9 mouse cellular contexts compared by ENCODE assay signal in genomic region chr4:52989248-52989647, GRCm38 (mm10). TPM values are rescaled to one million over a fixed set of nuclear protein-coding genes. Genes with fewer than 3 reads are reported as not detected.
DNase-seq lines count a peak whose midpoint lies in the region; ATAC-seq lines count a peak whose summit lies in the region.
"Had no signal": no experiment of that assay in that cellular context is flagged by ENCODE, and none has a peak within 500 bp of the region (broad histone marks: within the 10 kb centered on the region; RNA-seq: fewer than 3 reads in every experiment).

Nipsnap3a (plus strand) TSS chr4:52989272.

- no peaks in the 10 kb centered on the region for H3K36me3 ChIP-seq in heart, embryonic 16.5 days (ENCODE audit: control insufficient read depth, insufficient read depth)
- H3K36me3 ChIP-seq in liver, embryonic 12.5 days, result no peaks in the 10 kb centered on the region

- no peak for ATAC-seq in heart, embryonic 16.5 days (replicated peaks; ENCODE audit: extremely low read depth, insufficient read depth, low FRiP score)
- ATAC-seq in liver, embryonic 12.5 days, result no peak
- ATAC-seq in cerebellum, adult (ENCODE audit: insufficient number of reproducible peaks, low FRiP score, low TSS enrichment), result no peak

- 0 out of 2 replicates have a peak, but pooled peaks cover 2% of the 10 kb centered on the region for H3K9me3 ChIP-seq in heart, embryonic 16.5 days (replicated peaks; ENCODE audit: control insufficient read depth, low read length)
- no peaks in the 10 kb centered on the region for H3K9me3 ChIP-seq in liver, embryonic 12.5 days (replicated peaks)

- no peaks in the 10 kb centered on the region for H3K27me3 ChIP-seq in heart, embryonic 16.5 days (ENCODE audit: control insufficient read depth, insufficient read depth, low read length)
- no peaks in the 10 kb centered on the region for H3K27me3 ChIP-seq in liver, embryonic 12.5 days (replicated peaks)

- H3K4me3 ChIP-seq in heart, embryonic 16.5 days (ENCODE audit: low read length), result peak within 1 kb of the TSS; percentile 14
- H3K4me3 ChIP-seq in liver, embryonic 12.5 days, result no peak within 1 kb of the TSS

- no peak within 1 kb of the TSS for H3K27ac ChIP-seq in heart, embryonic 16.5 days (ENCODE audit: low read length)
- no peak within 1 kb of the TSS for H3K27ac ChIP-seq in liver, embryonic 12.5 days

- no peaks in the 10 kb centered on the region for H3K4me1 ChIP-seq in heart, embryonic 16.5 days (ENCODE audit: control insufficient read depth, insufficient read depth, low read length)
- no peaks in the 10 kb centered on the region for H3K4me1 ChIP-seq in liver, embryonic 12.5 days

- DNase-seq in 3134 (ENCODE audit: extremely low read depth, insufficient read length, low spot score) (peak; percentile 3), ES-CJ7 (ENCODE audit: low read depth, low spot score) (peak; percentile 55), MN1 (ENCODE audit: low spot score) (no peak)
- DNase-seq in testis, postnatal 10 days (ENCODE audit: low spot score), result peak; percentile 46
- DNase-seq in layer of hippocampus, adult 9-10 months (ENCODE audit: low spot score), result no peak

- H3K4me2 ChIP-seq in heart, embryonic 16.5 days (ENCODE audit: low read depth, low read length), result peak within 1 kb of the TSS; percentile 55
- H3K4me2 ChIP-seq in liver, embryonic 12.5 days, result peak within 1 kb of the TSS; percentile 37; the same call in 1 of the 2 replicates

- 33% methylated on average over 12 of the region's 12 CpGs for whole genome bisulfite sequencing in heart, embryonic 16.5 days
- 22% methylated on average over 12 of the region's 12 CpGs for WGBS in liver, embryonic 12.5 days (ENCODE audit: insufficient replicate concordance)

- no peak within 1 kb of the TSS for H3K9ac ChIP-seq in heart, embryonic 16.5 days (ENCODE audit: low read length)
- no peak within 1 kb of the TSS for H3K9ac ChIP-seq in liver, embryonic 12.5 days

RNA-seq across cellular contexts. Expression of gene Nipsnap3a, which starts in this region (rescaled TPM):
- not detected in 2 replicates for polyA plus RNA-seq in heart, embryonic 16.5 days (2015; fragmentation: Nextera tagmentation; extraction: Ambion mirVana)
- polyA plus RNA-seq in liver, embryonic 12.5 days (2016; fragmentation: Nextera tagmentation; extraction: Ambion mirVana), result not detected in 2 replicates
- polyA plus RNA-seq: liver, embryonic 16.5 days had no signal

Comparison
In these comparisons a context has a peak if more than half of its experiments do, and no peak if none do; other contexts are left out.
1. DNase-seq: peak in 3134 (single experiment), ES-CJ7 (single experiment) and testis, postnatal 10 days (single experiment); none in layer of hippocampus, adult 9-10 months (single experiment) and MN1 (single experiment).